Mouse (Mus musculus) cerebellum, adult 11-12 months (tissue): ENCODE results near the gene Pou3f3.

Experiments used
- DNase-seq: peaks from one replicate; pipeline ENCODE4 v3.0.0; 2022

Gene Pou3f3

DNA sequence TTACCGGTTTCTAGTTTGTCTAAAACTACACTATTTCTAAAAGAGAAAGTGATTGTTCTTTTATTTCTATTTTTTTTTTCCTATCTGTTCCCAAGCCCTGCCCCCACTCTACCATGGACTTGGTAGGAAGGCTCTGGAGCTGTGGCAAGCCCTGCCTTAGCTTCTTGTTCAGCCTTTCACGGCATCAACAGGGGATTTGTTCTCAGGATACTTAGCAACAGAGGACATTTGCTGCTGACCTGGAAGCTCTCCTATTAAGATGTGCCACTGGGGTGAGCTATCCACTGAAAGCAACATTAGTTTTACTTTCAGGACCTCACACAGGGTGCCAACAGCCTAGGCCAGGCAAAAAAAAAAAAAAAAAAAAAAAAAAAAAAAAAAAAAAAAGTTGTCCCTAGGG is 15.4 kb downstream of the Pou3f3 start:
- no peak for DNase-seq

DNA sequence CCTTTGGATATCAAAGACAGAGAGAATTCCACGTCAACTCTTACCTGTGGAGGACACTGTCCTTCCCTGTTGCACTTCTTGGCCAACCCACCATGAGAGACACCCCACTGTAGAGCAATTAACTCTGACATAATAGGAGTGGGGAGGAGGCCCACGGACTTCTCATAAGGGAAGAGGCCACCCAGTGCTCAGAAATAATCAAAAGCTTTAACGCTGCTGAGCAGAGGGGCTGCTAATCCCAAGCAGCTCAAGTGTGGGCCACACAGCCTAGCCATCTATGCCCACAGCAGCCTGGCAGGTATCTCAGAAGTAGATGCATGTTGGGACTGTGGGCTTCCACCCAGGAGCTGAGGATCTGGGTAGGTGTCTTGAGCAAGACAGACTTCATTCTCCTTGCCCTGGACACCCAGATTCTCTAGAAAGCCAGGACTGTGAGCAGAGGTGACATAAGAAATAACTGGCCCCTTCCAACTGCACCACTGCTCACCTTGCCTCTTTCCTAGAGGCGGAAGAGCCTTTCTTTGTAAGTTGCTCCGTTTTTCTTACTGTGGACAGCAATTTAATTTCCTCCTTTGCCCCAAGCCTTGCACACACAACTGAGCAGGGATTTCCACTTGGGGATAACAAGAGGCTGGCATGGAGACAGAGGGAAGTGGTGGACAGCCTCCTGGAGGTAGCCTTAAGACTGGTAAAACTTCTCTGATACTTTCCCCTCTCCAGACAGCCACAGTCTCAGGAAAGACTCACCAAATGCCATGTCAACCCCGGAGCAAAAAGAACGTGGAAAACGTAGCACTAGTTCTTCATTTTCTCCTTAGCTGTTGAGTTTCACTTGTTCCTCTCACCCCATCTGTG is 16.1 kb downstream of the Pou3f3 start:
- DNase-seq, result no peak

DNA sequence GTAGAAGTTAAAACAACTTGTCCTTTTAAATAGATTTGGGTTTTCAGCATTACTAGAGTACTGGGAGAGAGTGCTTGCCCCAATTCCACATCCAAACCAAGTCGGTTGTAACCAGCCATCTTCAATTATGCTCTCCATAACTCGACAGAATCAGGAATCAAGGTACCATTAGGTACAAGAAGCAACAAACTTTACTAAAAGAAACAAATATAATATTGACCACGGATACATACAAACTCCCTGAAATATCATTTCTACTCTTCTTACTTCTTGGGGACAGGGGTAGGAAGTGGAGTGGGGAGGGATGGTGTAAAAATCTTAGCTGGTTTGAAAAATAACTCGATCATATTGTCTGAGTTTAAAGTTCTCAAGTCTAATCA is 16.7 kb downstream of the Pou3f3 start:
- DNase-seq, result no peak

DNA sequence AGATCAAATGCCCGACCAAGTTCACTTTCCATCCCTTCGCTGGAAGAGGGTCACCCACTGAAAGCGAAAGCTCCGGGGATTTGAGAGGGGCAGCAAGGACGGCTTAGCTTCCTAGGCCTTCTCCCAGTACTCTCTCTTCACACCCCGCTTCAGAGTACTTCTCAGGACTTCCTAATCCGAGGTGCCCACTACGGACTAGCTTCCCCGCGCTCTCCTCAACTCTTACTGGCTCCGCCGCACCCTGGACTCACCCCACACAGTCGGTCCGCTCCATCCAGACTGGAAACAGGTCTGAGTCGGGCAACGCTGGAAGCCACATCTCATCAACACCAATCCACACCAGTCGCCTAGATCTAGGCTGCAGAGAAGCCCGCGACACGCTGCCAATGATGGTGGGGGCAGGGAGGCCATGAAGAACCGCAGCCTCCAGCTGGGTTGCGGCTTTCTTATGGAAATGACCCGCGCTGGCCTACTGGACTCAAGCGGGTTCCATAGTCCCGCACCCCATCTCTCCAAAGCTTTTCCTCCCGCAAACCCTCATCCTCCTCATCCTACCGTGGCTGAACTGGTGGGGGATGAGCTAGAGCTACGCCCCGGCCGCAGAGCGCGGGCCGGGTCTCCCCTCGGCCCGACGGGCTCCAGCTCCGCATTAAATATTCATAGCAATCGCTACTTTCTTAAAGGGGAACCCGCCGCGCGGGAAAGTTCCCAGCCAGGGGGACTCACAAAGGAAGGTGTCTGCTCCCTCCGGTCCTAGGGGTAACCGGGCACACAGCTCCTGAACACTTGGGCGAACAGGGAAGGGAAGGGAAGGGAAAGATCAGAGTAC is 17.8 kb downstream of the Pou3f3 start:
- DNase-seq, result no peak

DNA sequence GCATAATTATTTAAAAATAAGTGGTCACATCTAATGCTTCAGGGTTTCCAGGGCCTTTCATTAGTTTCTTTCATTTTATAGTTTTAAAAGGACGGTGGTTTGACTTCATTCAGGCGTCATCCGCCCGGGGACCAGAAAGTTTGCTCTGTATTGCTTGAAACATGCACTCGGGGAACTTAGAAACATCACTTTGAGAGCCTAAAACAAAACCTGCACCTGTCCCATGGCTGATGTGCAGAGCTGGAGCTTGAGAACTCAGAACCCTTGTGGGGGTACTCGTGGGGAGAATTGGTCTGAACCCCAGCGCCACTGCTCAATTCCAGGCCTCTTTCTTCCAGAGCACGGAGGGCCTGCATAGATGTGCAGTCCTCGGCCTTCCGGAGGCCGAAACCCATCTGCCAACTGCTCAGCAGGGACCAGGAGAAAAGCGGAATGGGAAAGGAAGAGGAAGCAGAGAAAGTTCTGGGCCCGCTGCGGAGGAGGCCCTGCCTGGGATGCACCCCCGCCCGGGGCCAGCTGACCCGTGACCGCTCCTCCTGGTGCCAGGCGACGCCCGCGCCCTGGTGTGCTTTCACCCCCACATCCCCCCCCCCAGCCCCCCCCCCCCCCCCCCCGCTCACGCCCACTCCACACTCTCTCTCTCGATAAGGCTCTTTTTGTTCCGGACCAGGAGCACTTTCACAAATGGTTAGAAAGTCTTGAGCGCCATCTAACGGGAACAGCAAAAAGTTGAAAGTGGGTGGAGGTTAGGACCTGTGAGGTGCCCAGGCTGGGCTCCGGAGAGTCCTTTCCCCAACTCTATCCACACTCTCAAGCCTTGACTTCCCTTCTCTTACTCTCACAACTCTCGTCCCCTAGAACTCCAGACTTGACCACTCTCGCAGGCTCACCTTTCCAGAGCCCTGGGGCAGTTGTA is 18.7 kb downstream of the Pou3f3 start:
- DNase-seq, result peak; percentile 39

DNA sequence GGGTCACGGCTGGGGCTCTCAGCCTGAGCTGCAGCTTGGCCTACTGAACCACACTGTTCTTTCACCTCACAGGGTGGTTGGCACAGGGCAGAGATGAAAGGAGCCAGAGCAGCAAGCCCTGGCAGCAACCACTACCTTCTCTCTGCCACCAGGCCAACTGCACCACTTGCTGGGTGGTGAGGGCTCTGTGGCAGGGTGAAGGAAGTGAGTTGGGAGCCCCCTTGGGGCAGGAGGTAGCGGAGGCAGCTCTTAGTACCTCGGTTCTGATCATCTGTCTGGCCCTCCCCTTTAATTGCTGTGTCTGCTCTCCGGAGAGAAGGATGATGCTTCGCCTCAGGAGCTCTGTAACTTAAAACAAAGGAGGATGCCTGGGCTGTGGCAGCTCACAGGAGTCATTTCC is 23.0 kb downstream of the Pou3f3 start:
- DNase-seq, result no peak

DNA sequence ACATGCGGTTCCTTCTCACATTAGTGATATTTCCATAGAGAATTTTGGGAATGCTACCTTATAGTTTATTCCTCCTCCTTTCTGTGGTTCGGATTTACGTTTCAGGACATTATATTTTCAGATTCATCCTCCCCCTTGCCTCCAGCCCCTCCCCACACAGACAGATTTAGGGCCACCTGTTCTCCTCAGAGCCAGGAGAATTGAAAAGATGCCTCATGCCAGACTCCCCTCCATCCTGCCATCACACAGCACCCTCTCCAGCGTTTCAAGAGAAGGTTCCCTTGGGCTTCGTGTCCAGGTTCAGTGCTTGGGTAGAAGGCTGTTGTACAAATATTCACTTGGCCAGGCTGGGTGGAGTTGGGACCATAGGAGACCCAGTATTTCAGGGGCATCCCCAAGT is 25.8 kb downstream of the Pou3f3 start:
- no peak for DNase-seq

DNA sequence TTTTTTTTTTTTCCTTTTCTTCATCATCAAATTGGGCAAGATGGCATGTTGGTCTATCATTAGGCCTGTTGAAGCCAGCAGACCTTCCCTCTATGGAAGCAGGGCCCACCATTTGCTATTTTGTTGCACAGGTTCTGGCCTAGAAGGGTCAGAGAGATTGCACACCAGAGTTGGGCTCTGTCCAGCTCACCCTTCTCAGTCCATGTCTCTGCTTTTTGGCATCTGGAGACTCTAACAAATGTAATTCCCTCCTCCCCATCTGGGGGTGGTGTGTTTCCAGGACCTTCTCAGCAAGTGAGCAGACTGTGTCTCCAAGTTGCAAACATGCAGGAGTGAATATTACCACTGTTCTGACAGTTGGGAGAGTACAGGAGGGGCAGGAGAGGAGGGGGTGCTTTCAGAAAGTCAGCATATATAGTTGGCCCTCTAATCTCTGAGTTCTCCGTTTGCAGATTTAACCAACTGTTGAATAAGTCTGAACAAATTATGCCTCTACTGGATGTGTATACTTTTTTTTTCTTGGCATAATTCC is 28.3 kb downstream of the Pou3f3 start:
- no peak for DNase-seq

DNA sequence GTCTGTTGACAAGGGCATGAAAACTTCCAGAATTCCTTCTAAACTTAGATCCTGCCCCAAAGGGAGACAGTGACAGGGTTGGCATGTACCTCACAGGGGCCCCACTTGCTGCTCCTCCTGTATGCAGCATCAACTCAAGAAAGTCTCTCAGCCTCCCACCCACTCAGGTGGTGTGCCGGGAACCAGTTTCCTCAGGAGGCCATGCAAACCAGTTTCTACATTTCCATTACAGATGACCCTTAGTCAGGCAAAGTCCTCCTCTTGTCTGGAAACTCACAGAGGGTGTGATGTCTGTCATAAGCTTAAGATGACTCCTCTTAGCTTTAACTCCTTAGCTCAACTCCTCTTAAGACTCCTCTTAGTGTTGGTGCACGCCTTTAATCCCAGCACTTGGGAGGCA is 29.3 kb downstream of the Pou3f3 start:
- no peak for DNase-seq

DNA sequence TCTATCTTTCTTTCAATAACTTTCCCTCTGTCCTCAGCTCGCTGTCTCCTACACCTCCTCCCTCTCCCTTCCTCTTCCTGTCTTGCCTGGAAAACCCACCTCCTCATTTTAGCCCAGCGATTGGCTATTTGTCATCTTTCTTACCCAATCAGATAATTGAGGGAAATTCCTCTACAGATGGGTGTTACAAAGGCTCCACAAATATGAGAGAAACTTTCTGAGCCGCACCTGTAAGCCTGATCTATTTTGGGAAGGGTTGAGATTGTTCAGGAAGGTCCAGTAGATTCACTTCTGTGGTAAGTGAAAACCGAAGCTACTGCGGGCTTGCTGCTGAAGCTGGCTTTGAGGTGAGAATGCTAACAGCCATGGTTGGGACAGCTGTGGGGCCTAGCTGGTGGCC is 31.6 kb downstream of the Pou3f3 start:
- DNase-seq, result no peak

DNA sequence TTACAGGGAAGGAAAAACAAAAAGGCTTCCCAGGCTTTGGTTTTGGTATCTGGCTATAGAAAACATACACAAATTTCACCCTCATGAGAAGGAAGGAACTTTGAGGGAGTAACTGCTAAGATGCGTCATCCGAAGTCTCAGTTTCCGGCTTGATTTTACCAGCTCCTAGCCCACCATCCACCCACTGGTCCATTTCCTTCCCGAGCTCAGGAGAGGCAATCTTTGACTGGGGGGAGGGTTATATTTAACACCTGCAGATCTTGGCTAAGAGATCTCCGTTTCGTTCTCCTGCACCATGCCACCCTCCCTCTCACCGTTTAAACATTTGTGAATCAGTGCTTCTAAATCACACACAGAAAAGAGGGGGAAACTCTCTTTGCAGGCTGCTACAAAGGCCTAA is 32.1 kb downstream of the Pou3f3 start:
- no peak for DNase-seq

DNA sequence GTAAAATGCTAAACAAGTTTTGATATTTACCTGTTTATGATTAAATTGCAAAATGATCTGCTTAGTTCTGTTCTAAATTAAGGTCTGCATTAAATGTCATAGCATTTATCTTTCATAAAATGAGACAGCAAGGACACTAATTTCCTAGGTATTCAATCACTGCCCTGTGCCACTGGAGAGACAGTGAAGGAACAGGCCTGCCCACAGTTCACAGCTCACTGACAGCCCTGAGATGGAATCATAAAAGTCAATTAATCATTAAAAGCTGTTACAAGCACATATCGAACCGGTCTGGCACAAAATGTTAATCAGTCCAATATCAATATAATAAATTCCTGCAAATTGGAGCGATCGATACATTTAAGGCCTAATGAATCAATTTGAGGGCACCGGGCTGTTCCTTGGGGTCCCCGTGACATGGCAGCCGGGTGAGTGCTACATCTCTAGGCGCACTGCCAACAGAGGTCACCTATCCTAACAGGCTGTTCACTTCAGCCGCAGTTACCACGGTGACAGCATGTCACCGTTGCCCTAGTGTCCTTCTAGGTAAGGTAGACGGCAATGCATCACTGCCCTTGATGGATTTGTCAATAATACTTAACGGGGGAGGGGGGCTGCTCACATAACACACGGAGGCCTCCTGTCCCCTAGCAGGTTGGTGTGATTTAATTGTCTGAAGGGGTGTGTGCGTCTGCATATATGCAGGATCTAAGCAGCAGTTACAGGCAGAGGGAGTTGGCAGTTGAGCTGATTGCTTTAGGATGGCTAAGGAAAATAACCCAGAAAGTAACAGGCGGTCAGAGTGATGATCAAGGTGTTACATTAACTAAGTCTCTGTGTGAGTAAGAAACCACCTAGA is 46.0 kb downstream of the Pou3f3 start:
- no peak for DNase-seq

DNA sequence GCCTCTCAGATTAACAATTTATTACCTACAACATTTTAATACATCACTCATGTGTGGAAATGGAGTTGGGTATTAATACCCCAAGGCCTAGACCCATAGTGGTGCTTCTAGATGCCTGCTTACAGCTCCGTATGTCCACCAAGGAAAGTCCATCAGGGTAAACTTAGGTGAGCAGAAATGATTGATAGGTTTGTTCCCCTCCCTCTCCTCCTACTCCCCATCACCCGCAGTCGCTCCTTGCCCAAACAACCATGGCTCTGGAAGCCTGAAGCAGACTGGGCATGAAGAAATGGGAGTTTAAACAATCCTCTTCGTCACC is 46.6 kb downstream of the Pou3f3 start:
- DNase-seq, result no peak

DNA sequence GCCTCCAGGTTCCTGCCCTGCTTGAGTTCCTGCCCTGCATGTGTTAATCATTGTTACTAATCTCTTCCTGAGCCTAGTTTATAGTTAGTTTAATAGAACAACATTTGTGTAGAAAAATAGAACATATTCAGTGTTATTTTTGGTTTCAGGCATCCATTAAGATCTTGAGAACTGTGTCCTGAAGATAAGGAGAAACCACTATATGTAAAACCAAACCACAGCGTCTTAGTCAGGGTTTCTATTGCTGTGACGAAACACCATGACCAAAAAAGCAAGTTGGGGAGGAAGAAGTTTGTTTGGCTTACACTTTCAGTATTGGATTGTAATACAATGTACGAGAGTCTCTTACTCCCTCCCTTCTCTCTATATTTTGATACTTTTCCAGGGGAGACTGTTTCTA is 49.5 kb downstream of the Pou3f3 start:
- no peak for DNase-seq

DNA sequence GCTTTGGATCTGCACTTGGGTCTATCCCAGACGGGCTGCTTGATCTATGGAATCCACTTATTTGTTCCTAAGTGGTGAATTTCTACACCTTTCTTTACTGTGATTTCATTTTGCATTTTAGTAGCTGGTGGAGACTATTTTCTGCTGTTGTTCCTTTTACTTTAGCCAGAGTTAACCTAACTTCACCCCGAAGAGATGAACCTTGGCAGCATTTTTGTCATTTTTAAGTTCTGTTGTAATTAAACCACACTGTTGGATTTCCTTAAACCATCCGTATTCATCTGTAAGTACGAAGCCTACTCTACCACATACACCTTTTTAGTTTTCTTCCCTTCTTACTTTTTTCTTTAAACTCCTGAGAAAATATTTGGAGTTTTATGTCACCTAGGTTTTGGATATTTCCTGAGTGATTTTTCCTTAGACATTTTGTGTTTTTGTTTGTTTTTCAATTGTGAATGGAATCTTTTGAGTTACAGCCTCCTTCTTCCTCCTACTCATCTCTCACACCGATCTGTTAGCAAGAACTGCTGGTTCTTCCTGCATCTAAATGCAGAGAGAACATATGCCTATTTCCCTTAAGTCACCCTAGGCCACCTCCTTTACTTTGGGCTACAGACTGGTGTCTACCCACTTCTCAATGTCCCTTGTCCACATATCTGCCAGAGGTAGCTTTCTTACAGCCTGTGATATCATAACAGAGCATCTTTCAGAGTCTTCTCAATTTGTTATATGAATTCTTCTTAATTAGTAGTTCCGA is 54.1 kb downstream of the Pou3f3 start:
- DNase-seq, result no peak
